Mouse (Mus musculus) retina, postnatal 7 days (tissue): Measurements from ENCODE around the gene Uba7.

Experiments used
- DNase-seq: peaks from one replicate; pipeline ENCODE4 v3.0.0-alpha.2; 2012; ENCODE audit warnings: low read depth, low spot score

Uba7 gene

GRCm38 (mm10) chr9:107961881-107962280 lies 13.4 kb upstream of the Uba7 start:
- DNase-seq: no peak

DNA sequence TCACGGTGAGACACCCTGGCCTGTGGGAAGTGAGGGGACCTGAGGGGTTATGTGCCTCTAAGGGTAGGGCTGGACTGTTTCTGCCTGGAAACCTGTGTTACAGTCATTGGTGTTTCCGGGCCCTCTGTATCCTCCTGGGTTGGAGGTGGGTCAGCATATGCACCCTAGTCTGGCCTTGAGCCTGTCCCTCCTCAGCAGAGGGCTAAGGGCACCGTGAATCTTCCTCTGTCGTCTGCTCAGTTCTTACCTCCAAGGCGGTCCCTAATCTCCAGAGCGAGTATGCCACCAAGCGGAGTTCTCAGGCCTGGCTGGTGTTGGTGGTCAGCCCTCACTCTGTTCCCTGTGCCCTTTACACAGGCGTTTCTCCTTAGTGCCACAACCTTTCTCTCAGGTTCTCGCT lies 12.4 kb upstream of the Uba7 start:
- no peak for DNase-seq

- DNase-seq: peak; percentile 75
These were observed 11.6 kb upstream of the Uba7 start for GRCm38 (mm10) chr9:107963700-107964099.

- DNase-seq: no peak
These were observed 10.6 kb upstream of the Uba7 start for GRCm38 (mm10) chr9:107964681-107965080.

DNA sequence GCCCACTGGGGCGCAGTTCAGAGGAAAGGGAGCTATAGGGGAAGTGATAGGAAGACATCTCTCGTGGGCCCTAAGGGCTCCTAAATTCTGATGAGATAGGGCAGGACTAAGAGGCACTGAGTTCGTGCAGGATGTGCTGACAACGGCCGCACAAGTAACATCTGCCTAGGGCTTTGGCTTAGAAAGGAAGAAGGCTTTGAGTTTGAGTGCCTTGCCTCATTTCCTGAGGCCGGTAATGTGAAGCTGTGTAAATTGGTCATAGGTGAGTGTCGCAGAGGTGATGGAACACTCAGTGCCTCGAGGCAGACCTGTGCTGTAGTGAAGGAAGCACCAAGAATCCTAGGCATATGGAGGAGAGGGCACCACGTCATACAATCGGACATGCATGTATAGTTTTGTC lies 8.6 kb upstream of the Uba7 start:
- DNase-seq: no peak

- no peak for DNase-seq
These were observed 7.9 kb upstream of the Uba7 start for GRCm38 (mm10) chr9:107967437-107967836.

DNA sequence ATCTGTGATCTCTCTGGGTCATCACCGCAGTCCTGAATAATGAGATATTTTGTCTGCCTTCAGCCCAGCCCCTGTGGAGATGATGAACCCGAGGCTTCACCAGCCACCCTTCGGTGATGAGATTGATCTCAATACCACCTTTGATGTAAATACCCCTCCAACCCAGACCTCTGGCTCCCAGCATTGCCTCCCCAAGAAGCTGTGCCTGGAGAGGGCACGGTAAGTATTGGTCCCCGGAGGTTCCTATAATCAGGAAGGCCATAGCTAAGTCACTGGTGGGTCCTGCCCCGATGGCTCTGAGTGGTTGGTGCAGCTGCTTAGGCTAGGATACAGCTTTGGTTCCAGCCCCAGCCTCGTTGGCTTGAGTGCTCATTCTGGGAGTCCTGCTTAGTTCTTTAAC lies 6.8 kb upstream of the Uba7 start:
- no peak for DNase-seq

- no peak for DNase-seq
These were observed 5.0 kb upstream of the Uba7 start for GRCm38 (mm10) chr9:107970311-107970710.

- DNase-seq: no peak
These were observed 3.4 kb upstream of the Uba7 start for GRCm38 (mm10) chr9:107971690-107972541.

DNA sequence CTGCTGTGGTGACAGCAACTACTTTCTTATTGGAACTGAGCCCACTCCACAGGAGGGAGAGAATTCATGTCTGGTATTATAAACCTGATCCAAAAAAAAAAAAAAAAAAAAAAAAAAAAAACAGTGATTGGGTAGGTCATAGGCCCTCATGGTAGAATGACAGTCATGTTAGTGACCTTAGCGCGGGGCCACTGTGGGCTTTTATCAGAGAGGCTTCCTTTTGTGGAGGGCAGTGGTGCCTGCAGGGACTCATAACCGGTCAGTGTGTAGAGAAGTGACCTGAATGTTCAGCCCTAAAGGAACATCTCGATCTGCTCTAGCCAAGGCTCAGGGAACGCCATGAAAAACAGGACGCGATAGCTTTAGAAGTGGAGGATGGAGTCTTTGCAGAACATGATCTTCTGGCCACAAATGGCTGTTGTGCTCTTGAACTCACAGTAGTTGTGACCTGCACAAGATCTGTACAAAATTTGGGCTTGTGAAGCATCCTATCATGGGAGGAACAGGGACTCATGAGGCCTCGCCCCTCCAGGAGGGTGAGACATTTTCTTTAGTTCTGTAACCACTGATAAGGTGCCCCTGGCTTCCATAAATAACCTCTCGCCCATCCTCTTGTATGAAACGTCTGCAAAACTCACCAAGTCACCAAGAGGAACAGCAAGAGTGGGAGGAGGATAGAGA lies 674 bp upstream of the Uba7 start:
- DNase-seq: no peak

- DNase-seq: no peak
These were observed 3.5 kb downstream of the Uba7 start for GRCm38 (mm10) chr9:107978815-107979214.

DNA sequence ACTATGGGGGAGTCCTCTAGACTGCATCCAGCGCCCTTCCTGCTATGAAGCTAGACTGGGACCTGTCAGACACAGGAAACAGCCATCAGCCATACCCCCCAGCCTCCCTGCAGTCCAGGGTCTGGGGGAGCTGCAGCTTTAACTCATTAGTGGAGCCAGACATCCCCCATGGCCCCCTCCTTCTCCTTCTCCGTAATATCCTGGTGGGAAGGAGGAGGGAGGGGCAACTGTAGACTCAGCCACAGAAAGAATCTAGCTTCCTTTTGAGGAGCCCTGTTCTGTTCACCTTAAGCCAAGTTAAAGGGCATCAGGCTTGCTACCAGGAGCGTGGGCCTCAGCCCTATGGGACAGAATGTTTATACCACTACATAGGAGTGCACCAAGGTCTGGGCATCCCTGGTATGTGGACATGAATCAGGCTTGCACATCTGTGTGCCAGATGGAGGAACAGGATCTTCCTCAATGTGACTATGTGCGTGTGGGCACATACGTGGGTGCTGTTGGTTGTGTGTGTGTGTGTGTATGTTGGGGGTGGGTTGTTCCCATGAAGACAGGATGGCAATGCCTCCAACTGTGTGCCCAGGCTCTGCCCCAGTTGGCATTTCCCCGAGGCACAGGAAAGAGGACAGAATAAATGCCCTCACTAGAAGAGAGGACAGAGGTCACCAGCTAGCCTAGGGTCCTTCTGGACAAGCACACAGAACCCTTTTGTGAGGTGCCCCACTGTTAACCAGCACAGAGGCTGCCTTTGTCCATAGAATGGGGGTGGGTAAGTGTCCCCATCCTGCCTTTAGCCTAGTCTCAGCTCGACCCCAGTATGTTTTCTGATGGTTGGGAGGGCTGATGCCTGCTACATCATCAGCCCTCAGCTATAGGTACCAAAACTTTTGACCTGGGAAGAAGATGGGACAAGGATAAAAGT lies 6.6 kb downstream of the Uba7 start:
- no peak for DNase-seq

- DNase-seq: no peak
These were observed 7.5 kb downstream of the Uba7 start, which contains the start of gene Gm20661 for GRCm38 (mm10) chr9:107982681-107983346. Gene Gm20661 (plus strand): TSS chr9:107983058.

GRCm38 (mm10) chr9:107983421-107983890 lies 8.2 kb downstream of the Uba7 start:
- no peak for DNase-seq

DNA sequence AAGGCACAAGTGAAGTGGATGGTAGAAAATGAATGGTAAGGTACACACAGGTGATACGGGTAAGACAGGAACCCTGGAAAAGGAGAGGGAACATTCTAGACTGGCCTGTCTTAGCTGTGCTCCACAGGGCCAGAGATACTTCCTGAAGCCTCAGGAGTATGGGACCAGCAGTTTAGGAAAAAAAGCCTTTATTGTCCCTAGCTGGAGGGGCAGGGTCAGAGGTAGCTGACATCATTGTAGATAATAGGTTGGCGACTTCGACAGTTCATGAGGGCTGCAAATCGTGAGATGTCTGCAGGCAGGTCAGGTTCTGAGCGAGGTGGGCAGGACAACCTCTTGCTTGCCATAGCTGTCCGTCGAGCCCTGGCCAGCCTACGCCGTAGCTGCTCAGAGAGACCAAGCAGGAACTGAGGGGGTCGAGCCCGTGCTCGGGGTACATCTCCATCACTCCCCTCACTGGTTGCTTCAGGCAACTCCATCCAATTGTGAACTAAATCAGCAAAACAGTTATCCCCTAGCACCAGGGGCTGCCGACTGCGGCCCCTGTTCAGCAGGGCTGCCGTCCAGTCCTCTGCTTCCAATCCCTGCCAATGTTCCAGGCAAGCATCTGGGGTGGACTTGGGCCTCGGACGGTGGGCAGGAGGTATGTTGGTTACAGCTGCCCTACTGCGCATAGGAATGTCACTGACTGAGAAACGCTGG lies 8.9 kb downstream of the Uba7 start:
- DNase-seq: no peak

- no peak for DNase-seq
These were observed 9.4 kb downstream of the Uba7 start for GRCm38 (mm10) chr9:107984754-107985055.

DNA sequence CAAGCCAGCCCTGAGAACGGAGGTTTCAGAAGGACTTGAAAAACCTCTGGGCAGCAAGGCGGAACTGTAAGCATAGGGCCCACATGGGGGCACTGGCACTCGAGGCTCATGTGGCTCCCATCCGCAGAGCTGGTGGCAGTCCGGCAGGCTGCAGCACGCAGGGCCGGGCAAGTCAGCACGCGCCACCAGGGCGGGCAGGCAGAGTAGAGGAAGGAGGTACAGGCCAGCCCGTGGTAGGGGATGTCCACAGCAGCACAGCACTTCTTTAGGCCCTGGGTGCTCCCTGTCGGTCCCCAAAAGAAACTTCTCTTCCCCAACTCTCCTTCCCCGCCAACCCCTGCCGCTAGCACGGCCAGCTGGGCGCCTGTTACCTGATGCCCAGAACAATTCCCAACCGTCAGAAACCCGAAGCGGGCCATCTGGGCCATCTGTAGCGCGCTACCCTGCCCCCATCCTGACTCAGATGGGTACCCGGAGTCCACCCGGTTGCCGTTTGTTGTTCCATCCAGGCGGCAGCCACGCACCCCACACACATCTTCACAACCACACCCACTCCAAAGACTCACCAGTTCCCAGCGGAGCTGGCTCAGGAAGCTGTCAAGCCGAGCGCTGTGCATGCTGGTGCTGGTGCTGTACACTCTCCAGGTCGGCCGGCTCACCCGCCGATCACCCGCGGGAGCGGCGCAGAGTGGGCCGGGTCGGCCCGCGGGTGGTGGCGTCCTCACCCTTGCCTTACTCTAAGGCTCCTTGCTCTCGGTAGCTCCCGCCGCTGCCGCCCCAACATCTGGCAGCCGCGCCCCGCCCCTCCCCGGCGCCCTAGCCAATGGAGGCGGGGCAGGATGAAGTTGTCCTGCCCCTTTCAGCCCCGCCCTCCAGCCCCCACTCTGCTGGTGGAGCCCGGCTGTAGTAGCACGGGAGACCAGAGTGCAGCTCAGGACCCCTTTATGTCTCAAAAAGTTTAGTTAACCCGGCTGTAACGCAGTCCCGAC lies 10.1 kb downstream of the Uba7 start, which contains the start of gene Inka1:
TSS of gene Inka1 (minus strand) at position 749 of the 989 bp plus-strand sequence.
- no peak for DNase-seq

- DNase-seq: no peak
These were observed 11.1 kb downstream of the Uba7 start for GRCm38 (mm10) chr9:107986376-107986775.

GRCm38 (mm10) chr9:107987950-107988349 lies 12.6 kb downstream of the Uba7 start:
- DNase-seq: no peak
